Mouse (Mus musculus) embryonic facial prominence, embryonic 12.5 days (tissue): ENCODE measurements around the gene Gm9817. TPM values are rescaled to one million over a fixed set of nuclear protein-coding genes. Genes with fewer than 3 reads are reported as not detected.
A peak's percentile ranks its signal among the peaks of the same experiment; 100 is the strongest.
"Not testable (repeated sequence)": the region's sequence is repeated elsewhere in the genome, so short reads cannot be mapped to it uniquely, and the experiment has no call there.

ENCODE experiments used
- ATAC-seq: fragments of 200-750 bp; cut with Nextera tagmentation; 2 replicates; pipeline ENCODE4 v1.8.0; 2017; ENCODE audit not compliant: insufficient number of reproducible peaks, insufficient read depth, low FRiP score, low TSS enrichment
- H3K27ac ChIP-seq: fragments of 300-500 bp; sonication (generic); 2 replicates; pipeline ENCODE4 v1.5.1; 2016; ENCODE audit warnings: mild to moderate bottlenecking
- H3K27me3 ChIP-seq: fragments of 300-500 bp; sonication (generic); 2 replicates; pipeline ENCODE4 v1.6.1; 2016; ENCODE audit warnings: mild to moderate bottlenecking, moderate library complexity
- H3K36me3 ChIP-seq: fragments of 300-500 bp; sonication (generic); 2 replicates; pipeline ENCODE4 v1.6.1; 2016; ENCODE audit warnings: mild to moderate bottlenecking
- H3K4me1 ChIP-seq: fragments of 300-500 bp; sonication (generic); 2 replicates; pipeline ENCODE4 v1.6.1; 2016
- H3K4me2 ChIP-seq: fragments of 300-500 bp; sonication (generic); replicated peaks from 2 replicates; pipeline ENCODE4 v1.6.1; 2016; ENCODE audit warnings: mild to moderate bottlenecking, moderate library complexity
- H3K4me3 ChIP-seq: fragments of 300-500 bp; sonication (generic); 2 replicates; pipeline ENCODE4 v1.5.1; 2016; ENCODE audit warnings: mild to moderate bottlenecking
- H3K9ac ChIP-seq: fragments of 300-500 bp; sonication (generic); 2 replicates; pipeline ENCODE4 v1.6.1; 2016; ENCODE audit warnings: mild to moderate bottlenecking, moderate library complexity
- H3K9me3 ChIP-seq: fragments of 300-500 bp; sonication (generic); 2 replicates; pipeline ENCODE4 v1.6.1; 2016; ENCODE audit warnings: mild to moderate bottlenecking, moderate library complexity
- WGBS: fragments of 180-500 bp; shearing (Covaris S2); methylation state at CpG from one replicate; pipeline ENCODE4 v1.1.7; 2016; 5-methylcytosine and 5-hydroxymethylcytosine counted together
- polyA plus RNA-seq: library from polyadenylated mRNA; unstranded; fragments of >200 nt; fragmentation: Nextera tagmentation; extraction: Ambion mirVana; gene quantifications from 2 replicates; pipeline ENCODE4 v1.2.1, GENCODE M21; 2016

Gm9817 gene
- polyA plus RNA-seq: not detected in 2 replicates

GRCm38 (mm10) chr13:45078392-45078791 lies at the start of gene Gm9817:
TSS of gene Gm9817 (plus strand) at chr13:45078692.
- H3K27ac ChIP-seq, H3K9ac ChIP-seq, H3K9me3 ChIP-seq, H3K36me3 ChIP-seq, H3K27me3 ChIP-seq, H3K4me1 ChIP-seq, ATAC-seq, H3K4me3 ChIP-seq: not testable (repeated sequence)
- WGBS: 53% methylated on average over 16 of the region's 16 CpGs
- peak within 1 kb of the TSS; percentile 27; the same call in 1 of the 2 replicates for H3K4me2 ChIP-seq

GRCm38 (mm10) chr13:45029791-45030190 lies 48.7 kb upstream of the Gm9817 start:
- Histone ChIP-seq H3K4me2 (no peak overlapping the region), H3K9ac (no peak overlapping the region), H3K4me1 (peaks cover 12% of the 10 kb centered on the region), H3K27me3 (no peaks in the 10 kb centered on the region), H3K4me3 (no peak overlapping the region), H3K36me3 (no peaks in the 10 kb centered on the region), H3K9me3 (no peaks in the 10 kb centered on the region), H3K27ac (no peak overlapping the region)
- WGBS: 78% methylated on average over 1 of the region's 1 CpGs
- no peak for ATAC-seq

GRCm38 (mm10) chr13:45030830-45031229 lies 47.7 kb upstream of the Gm9817 start:
- Histone ChIP-seq H3K9me3 (no peaks in the 10 kb centered on the region), H3K4me1 (peaks cover 14% of the 10 kb centered on the region), H3K27me3 (no peaks in the 10 kb centered on the region), H3K9ac (no peak overlapping the region), H3K36me3 (no peaks in the 10 kb centered on the region), H3K4me3 (no peak overlapping the region), H3K27ac (no peak overlapping the region), H3K4me2 (no peak overlapping the region)
- no peak for ATAC-seq
- WGBS: 13% methylated on average over 12 of the region's 12 CpGs

GRCm38 (mm10) chr13:45031314-45031713 lies 47.2 kb upstream of the Gm9817 start:
- Histone ChIP-seq H3K27ac (no peak overlapping the region), H3K4me3 (no peak overlapping the region), H3K36me3 (no peaks in the 10 kb centered on the region), H3K9ac (no peak overlapping the region), H3K4me1 (peaks cover 14% of the 10 kb centered on the region), H3K4me2 (no peak overlapping the region), H3K27me3 (no peaks in the 10 kb centered on the region), H3K9me3 (no peaks in the 10 kb centered on the region)
- WGBS: 47% methylated on average over 10 of the region's 10 CpGs
- no peak for ATAC-seq

GRCm38 (mm10) chr13:45031748-45032147 lies 46.7 kb upstream of the Gm9817 start:
- Histone ChIP-seq H3K27ac (0 out of 2 replicates have a peak overlapping the region, but pooled peaks have one; percentile 32), H3K36me3 (no peaks in the 10 kb centered on the region), H3K4me2 (no peak overlapping the region), H3K4me3 (no peak overlapping the region), H3K9me3 (no peaks in the 10 kb centered on the region), H3K27me3 (no peaks in the 10 kb centered on the region), H3K9ac (no peak overlapping the region), H3K4me1 (peaks cover 14% of the 10 kb centered on the region)
- no peak for ATAC-seq
- 37% methylated on average over 7 of the region's 7 CpGs for WGBS

- H3K4me1 ChIP-seq: peaks cover 15% of the 10 kb centered on the region
- WGBS: 87% methylated on average over 4 of the region's 4 CpGs
These were observed 46.0 kb upstream of the Gm9817 start for GRCm38 (mm10) chr13:45032484-45032883.

GRCm38 (mm10) chr13:45033360-45033759 lies 45.1 kb upstream of the Gm9817 start:
- Histone ChIP-seq H3K27me3 (no peaks in the 10 kb centered on the region), H3K9ac (no peak overlapping the region), H3K9me3 (no peaks in the 10 kb centered on the region), H3K27ac (no peak overlapping the region), H3K4me2 (no peak overlapping the region), H3K36me3 (no peaks in the 10 kb centered on the region), H3K4me1 (peaks cover 17% of the 10 kb centered on the region), H3K4me3 (no peak overlapping the region)
- WGBS: 91% methylated on average over 10 of the region's 10 CpGs
- ATAC-seq: no peak

More at GRCm38 (mm10) chr13:45032484-45032883, 46.0 kb upstream of the Gm9817 start:
- Histone ChIP-seq H3K36me3 (no peaks in the 10 kb centered on the region), H3K27ac (no peak overlapping the region), H3K9ac (no peak overlapping the region), H3K9me3 (no peaks in the 10 kb centered on the region), H3K4me2 (no peak overlapping the region), H3K27me3 (no peaks in the 10 kb centered on the region), H3K4me3 (no peak overlapping the region)
- no peak for ATAC-seq

GRCm38 (mm10) chr13:45034759-45035158 lies 43.7 kb upstream of the Gm9817 start:
- ATAC-seq: no peak
- Histone ChIP-seq H3K9ac (no peak overlapping the region), H3K4me1 (peaks cover 17% of the 10 kb centered on the region), H3K9me3 (no peaks in the 10 kb centered on the region), H3K36me3 (no peaks in the 10 kb centered on the region), H3K4me3 (no peak overlapping the region), H3K27ac (peak overlapping the region; percentile 36; the same call in 1 of the 2 replicates), H3K27me3 (no peaks in the 10 kb centered on the region), H3K4me2 (no peak overlapping the region)
- WGBS: 24% methylated on average over 7 of the region's 7 CpGs

GRCm38 (mm10) chr13:45036417-45036816 lies 42.1 kb upstream of the Gm9817 start:
- ATAC-seq: no peak
- 59% methylated on average over 4 of the region's 4 CpGs for WGBS

GRCm38 (mm10) chr13:45040195-45040594 lies 38.3 kb upstream of the Gm9817 start:
- Histone ChIP-seq H3K4me3 (no peak overlapping the region), H3K9ac (no peak overlapping the region), H3K4me2 (no peak overlapping the region), H3K4me1 (peaks cover 3% of the 10 kb centered on the region; the same call in 1 of the 2 replicates), H3K27ac (no peak overlapping the region), H3K36me3 (no peaks in the 10 kb centered on the region), H3K27me3 (no peaks in the 10 kb centered on the region), H3K9me3 (no peaks in the 10 kb centered on the region)
- WGBS: 57% methylated on average over 4 of the region's 4 CpGs
- ATAC-seq: no peak

More at GRCm38 (mm10) chr13:45036417-45036816, 42.1 kb upstream of the Gm9817 start:
- no peak overlapping the region for H3K9ac ChIP-seq
- H3K27me3 ChIP-seq: no peaks in the 10 kb centered on the region
- no peaks in the 10 kb centered on the region for H3K36me3 ChIP-seq
- no peak overlapping the region for H3K4me3 ChIP-seq
- H3K4me1 ChIP-seq: peaks cover 12% of the 10 kb centered on the region
- no peak overlapping the region for H3K27ac ChIP-seq
- no peaks in the 10 kb centered on the region for H3K9me3 ChIP-seq
- H3K4me2 ChIP-seq: no peak overlapping the region

GRCm38 (mm10) chr13:45040741-45041140 lies 37.8 kb upstream of the Gm9817 start:
- Histone ChIP-seq H3K9me3 (no peaks in the 10 kb centered on the region), H3K4me1 (peaks cover 3% of the 10 kb centered on the region; the same call in 1 of the 2 replicates), H3K27me3 (no peaks in the 10 kb centered on the region), H3K36me3 (no peaks in the 10 kb centered on the region), H3K9ac (no peak overlapping the region), H3K27ac (no peak overlapping the region), H3K4me2 (no peak overlapping the region), H3K4me3 (no peak overlapping the region)
- WGBS: 74% methylated on average over 7 of the region's 7 CpGs
- ATAC-seq: no peak

- no peak overlapping the region for H3K4me3 ChIP-seq
- no peaks in the 10 kb centered on the region for H3K9me3 ChIP-seq
- WGBS: 31% methylated on average over 3 of the region's 3 CpGs
- H3K4me2 ChIP-seq: no peak overlapping the region
- H3K9ac ChIP-seq: no peak overlapping the region
- no peaks in the 10 kb centered on the region for H3K36me3 ChIP-seq
- H3K27ac ChIP-seq: no peak overlapping the region
- ATAC-seq: no peak
- no peaks in the 10 kb centered on the region; the same call in 1 of the 2 replicates for H3K4me1 ChIP-seq
- H3K27me3 ChIP-seq: no peaks in the 10 kb centered on the region
These were observed 35.0 kb upstream of the Gm9817 start for GRCm38 (mm10) chr13:45043466-45043865.
